Mouse (Mus musculus): Measurements from ENCODE around the gene Spag7.

Spag7 gene

GRCm38 (mm10) chr11:70668771-70669505 is at the start of gene Spag7:
Spag7 (minus strand) TSS chr11:70669416.
- DNase-seq = peak; percentile 96

DNA sequence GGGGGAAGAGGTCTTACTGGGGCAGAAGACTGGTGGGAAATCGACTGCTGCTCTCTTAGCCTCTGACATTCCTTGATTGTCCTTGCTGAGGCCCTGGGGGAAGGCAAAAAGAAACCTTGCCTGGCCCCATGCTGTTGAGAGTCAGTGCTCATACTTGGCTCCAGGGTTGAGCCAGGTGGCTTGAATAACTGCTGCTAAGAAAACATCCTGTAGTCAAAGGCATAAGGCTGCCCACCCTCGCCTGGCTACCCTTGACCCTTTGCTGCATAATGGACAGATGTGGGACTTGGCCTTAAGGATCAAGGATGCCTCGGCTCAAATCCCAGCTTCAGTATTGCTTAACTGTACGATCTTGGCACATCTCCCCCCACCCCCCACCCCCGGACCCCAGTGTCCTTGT is 49.3 kb upstream of the Spag7 start:
- DNase-seq = no peak

- no peak for DNase-seq
Measured at GRCm38 (mm10) chr11:70715832-70716231, 46.6 kb upstream of the Spag7 start.

DNA sequence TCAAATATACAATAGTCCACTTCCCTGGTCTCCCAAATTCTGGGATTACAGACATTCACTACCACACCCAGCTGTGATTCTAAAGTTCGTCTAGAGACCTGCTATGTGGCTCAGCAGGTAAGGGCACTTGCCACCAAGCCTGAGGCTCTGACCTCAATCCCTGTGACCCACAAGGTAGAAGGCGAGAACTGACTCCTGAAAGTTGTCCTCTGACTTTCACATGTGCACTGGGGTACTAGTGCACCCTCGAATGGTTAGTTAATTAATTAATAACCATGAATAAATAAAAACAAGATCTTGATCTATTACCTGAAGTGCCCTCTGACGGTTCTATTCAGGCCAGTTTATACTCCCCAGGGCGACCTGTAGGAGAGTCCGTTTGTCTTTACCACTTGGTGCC is 44.0 kb upstream of the Spag7 start:
- no peak for DNase-seq

DNA sequence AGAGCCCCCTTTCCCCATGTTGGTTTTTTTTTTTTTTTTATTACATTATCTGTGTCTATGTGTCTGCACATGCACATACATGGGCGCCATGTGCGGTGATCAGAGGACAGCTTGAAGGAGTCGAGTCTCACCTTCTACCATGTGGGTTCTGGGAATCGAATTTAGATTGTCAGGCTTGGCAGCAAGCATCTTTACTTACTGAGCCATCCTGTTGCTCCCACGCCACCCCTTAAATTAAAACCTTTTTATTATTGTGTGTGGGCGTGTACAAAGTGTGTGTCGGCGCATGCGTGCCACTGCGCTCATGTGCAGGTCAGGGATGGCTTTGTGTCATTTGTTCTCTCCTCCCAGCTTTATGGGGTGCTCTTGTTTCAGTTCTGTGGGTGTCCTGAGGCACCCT is 41.8 kb upstream of the Spag7 start:
- no peak for DNase-seq

DNA sequence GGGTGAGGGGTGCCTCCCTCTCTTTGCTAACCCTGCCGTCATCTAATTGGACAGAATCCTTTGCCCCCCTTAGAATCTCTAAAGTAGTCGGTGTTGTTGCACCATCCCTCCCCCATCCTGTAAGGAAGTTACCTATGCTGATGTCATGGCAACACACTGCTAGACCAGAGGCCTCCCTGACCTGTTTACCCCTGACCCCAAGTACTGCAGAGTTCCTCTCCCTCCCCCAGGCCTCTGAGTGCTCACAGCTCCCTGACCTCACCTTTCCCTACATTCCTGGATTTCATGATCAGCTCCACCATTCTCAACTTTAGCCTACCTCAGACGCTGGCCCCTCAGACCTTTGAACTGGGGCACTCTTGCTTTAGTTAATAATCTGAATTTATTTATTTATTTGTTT is 36.9 kb upstream of the Spag7 start:
- no peak for DNase-seq

- DNase-seq = no peak
Measured at GRCm38 (mm10) chr11:70702781-70703180, 33.6 kb upstream of the Spag7 start.

- DNase-seq = no peak
Measured at GRCm38 (mm10) chr11:70701984-70702733, 32.9 kb upstream of the Spag7 start.

DNA sequence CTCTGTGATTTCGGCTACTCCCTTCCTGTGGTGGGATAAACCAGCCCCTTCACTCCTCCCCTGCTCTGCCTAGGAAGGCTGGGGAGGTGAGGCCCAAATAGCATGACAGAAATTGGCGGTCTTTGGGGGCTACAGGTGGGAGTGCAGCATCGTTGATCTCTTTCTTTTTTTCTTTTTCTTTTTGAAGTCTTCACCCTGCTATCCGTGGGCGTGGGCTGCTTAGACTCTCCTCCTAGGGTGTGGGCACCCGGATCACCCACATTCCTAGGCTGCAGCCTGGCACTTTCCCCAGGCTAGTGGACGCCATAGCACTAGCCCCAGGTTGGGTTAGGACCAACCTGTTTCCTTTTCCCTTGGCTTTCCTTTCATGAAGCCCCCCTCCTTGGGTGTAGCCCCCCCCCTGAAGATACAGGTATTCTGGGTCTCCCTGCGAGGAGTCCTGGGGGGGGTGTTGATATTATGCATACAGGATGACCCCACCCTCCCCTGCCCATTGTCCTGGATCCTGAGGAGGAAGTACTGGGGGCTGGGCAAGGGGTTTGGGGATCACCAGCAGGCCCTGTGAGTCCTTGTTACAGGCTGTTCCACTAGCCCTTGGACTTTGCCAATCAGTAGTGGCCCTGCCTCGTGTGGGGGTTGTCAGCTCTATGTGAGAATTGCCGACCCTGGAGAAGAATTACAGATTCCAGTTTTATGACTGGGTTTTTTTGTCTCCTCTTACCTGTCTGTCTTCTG is 32.2 kb upstream of the Spag7 start:
- no peak for DNase-seq

- DNase-seq = peak; percentile 64
Measured at GRCm38 (mm10) chr11:70700613-70701012, 31.4 kb upstream of the Spag7 start.

DNA sequence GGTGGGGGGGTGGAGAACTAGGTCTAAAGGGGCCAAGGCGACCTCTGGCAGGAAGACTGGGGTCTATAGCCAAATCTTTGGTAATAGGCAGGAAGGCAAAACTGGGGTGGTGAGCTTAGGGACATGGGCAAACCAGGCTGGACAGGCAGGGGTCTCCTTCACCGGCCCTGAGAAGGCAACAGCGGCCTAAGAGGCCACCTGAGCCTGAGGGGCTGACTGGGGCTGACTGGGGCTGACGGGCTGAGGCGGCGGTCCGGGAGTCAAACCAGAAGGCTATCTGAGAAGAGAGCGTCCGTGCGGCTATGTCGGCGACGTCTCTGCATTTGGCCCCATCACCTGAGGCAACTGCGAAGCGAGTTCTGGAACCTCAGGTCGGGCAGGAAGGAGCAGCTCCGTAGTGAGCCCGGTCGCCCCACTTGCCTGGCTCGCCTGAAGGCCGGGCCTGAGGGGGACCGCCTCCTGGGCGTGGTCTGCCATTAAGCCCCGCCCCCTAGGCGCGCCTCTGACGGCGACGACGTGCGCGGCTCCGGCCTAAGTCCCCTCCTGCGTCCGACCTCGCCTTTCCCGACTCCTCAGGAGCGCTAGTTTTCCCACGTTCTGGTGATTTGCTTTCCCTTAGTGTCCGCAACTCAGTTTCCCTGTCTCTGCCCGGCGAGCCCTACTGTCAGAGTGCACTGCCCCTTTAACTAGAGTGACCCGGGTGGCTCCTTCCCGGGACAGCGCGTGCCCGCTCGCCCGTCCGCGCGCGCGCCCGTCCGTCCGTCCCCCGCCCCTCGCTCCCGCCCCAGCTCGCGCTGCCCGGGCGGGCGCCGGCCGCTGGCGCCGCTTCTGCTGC is 30.7 kb upstream of the Spag7 start, which contains the start of the genes Inca1 and Kif1c:
Gene Inca1 (minus strand): TSS at position 434 of the 835 bp plus-strand sequence.
Gene Kif1c (plus strand): TSS at position 827 of the 835 bp plus-strand sequence.
- peak; percentile 95 for DNase-seq

- DNase-seq = no peak
Measured at GRCm38 (mm10) chr11:70699051-70699450, 29.8 kb upstream of the Spag7 start.

DNA sequence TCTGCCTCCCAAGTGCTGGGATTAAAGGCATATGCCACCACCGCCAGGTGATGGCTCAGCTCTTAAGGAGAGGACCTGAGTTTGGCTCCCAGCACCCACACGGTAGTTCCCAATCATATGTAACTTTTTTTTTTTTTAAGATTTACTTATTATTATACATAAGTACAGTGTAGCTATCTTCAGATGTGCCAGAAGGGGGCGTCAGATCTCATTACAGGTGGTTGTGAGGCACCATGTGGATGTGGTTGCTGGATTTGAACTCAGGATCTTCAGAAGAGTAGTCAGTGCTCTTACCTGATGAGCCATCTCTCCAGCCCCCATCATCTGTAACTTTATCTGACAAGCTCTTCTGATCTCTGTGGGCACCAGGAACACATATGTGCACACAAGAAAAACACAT is 28.2 kb upstream of the Spag7 start:
- no peak for DNase-seq

GRCm38 (mm10) chr11:70693504-70693903 is 24.3 kb upstream of the Spag7 start:
- DNase-seq = no peak

DNA sequence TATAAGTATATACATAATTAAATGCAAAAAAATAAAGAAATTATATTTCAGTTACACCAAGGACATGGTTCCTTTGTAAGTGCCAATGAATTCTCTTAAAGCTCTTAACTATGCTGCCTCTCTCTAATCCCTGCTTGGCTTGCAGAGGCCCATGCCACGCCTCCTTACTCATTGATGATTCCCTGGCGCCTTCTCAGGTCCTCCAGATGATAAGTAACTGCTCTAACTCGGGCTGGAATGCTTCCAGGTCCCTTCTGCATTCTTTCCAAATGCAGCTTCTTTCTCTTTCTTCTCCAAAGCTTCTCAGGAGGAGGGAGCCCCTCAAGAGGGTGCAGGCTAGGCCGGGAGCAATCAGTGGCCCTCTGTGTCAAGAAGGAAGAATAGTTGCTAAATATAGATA is 20.4 kb upstream of the Spag7 start:
- DNase-seq = no peak

DNA sequence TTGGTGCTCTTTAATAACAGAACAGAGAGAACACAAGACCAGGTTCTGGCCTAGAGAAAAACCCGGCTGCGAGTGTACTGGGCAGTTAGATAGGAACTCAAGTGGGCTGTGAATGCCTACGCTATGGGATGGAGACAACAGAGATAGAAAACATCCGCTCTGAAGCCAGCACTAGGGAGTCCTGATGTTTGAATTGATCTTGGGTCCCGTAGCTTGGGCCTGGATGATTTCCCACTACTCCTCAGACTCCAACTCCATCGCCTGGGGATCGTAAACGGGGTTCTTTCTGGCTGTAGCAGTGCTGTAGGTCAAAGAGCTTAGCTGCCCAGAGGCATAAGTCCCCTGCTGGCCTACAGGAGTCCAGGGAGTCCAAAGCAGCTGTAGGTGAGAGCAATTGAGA is 19.2 kb upstream of the Spag7 start:
- no peak for DNase-seq

GRCm38 (mm10) chr11:70687601-70688199 is 18.5 kb upstream of the Spag7 start, which contains the start of gene Camta2:
Camta2 (minus strand) TSS chr11:70688105.
- DNase-seq = peak; percentile 88

DNA sequence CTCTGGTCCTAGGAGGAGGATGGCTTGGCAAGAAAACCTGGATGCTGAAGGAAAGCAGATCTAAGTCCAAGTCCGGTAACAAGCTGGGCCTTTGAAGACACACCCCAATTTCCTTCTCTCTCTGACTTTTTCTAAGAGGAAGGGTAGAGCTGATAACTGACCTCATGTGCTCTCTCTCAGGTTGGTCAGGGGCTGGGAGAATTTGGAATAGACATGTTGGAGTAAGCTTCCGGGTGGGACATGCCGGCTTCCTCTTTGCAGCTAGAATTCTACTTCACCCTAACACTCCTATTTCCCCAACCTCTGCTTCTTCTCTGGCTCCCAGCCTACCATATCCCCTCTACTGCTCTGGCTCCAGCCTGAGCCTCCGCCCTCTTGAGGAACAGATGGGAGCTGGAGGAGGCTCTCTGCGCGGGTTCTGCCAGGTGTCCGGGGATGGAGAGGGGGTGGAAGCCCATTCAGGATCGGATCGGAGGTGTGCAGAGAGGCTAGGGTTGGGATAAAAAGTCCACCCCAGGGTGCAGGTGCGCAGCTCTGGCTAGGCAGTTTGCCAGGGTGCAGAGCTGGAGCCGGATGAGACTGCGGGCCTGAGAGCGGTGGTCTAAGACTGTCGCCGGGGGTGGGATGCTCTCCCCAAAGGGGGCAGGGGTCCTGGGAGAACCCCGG is 17.8 kb upstream of the Spag7 start:
- DNase-seq = peak; percentile 50

DNA sequence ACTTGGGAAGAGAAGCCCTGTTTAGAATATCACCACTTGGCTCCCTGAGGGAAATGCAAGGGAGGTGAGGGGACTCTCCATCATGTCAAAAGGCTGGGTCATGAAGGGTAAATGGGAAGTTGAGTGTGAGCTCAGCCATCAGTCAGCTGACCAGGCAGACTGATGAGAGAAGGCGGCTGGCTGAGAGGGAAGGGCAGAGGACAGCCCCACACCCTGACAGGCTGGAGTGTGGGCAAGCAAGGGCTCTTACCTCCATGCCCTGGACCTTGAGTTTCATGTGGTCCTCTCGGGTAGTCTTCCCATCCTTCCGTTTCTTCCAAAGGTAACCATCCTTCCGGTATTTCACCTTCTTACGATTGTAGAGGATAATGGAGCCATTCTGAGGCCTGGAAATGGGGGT is 14.4 kb upstream of the Spag7 start:
- DNase-seq = no peak

- peak; percentile 44 for DNase-seq
Measured at GRCm38 (mm10) chr11:70681897-70682581, 12.8 kb upstream of the Spag7 start.

GRCm38 (mm10) chr11:70681170-70681569 is 12.0 kb upstream of the Spag7 start:
- DNase-seq = no peak
